Mouse (Mus musculus): Measurements from ENCODE around the gene Pnpt1. TPM values are rescaled to one million over a fixed set of nuclear protein-coding genes. Genes with fewer than 3 reads are reported as not detected.

Gene Pnpt1
- polyA plus RNA-seq, 1 experiment from 2014 or later, result 37.2 TPM

DNA sequence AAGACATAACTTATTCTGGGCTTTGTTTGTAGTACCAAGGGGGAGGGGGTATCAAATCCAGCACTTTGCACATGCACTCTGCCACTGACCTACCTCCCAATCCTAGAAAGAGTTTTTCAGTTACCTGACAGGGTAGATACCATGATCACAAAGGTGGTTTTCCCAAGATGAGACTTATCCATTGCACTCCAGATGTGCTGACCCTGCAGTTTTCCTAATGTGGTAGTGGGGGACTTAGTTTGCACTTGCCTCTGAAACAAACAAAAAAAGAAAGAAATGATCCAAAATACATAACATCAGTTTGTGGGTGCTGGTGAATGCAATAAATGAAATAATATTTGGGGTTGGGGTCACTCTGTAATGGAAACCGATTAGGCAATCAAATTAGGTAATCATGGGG lies 48.8 kb downstream of the Pnpt1 start:
- no peak overlapping the region for H3K4me3 ChIP-seq (replicated peaks)
- ATAC-seq (ENCODE audit: insufficient read depth, low FRiP score, low read depth), result no peak
- no peak overlapping the region for H3K27ac ChIP-seq
- H3K36me3 ChIP-seq, result peaks cover 10% of the 10 kb centered on the region; the same call in 1 of the 2 replicates
- H3K27me3 ChIP-seq (replicated peaks), result no peaks in the 10 kb centered on the region
- 94% methylated on average over 1 of the region's 1 CpGs for WGBS
- no peaks in the 10 kb centered on the region for H3K4me1 ChIP-seq
- no peaks in the 10 kb centered on the region for H3K9me3 ChIP-seq
- H3K4me2 ChIP-seq, result no peak overlapping the region
- H3K9ac ChIP-seq, result no peak overlapping the region

GRCm38 (mm10) chr11:29180657-29181056 lies 50.1 kb downstream of the Pnpt1 start:
- Histone ChIP-seq H3K27me3 (replicated peaks) (no peaks in the 10 kb centered on the region), H3K4me3 (replicated peaks) (no peak overlapping the region), H3K36me3 (peaks cover 12% of the 10 kb centered on the region; the same call in 1 of the 2 replicates), H3K27ac (no peak overlapping the region), H3K4me1 (no peaks in the 10 kb centered on the region), H3K4me2 (no peak overlapping the region), H3K9me3 (no peaks in the 10 kb centered on the region), H3K9ac (no peak overlapping the region)
- no peak for ATAC-seq (ENCODE audit: insufficient read depth, low FRiP score, low read depth)
- 74% methylated on average over 3 of the region's 3 CpGs for WGBS

GRCm38 (mm10) chr11:29181751-29182150 lies 51.2 kb downstream of the Pnpt1 start:
- no peak for ATAC-seq (ENCODE audit: insufficient read depth, low FRiP score, low read depth)
- Histone ChIP-seq H3K9me3 (no peaks in the 10 kb centered on the region), H3K36me3 (peaks cover 15% of the 10 kb centered on the region; the same call in 1 of the 2 replicates), H3K27ac (no peak overlapping the region), H3K4me1 (no peaks in the 10 kb centered on the region), H3K27me3 (replicated peaks) (no peaks in the 10 kb centered on the region), H3K4me2 (no peak overlapping the region), H3K9ac (no peak overlapping the region), H3K4me3 (replicated peaks) (no peak overlapping the region)
- 88% methylated on average over 5 of the region's 5 CpGs for WGBS

- Histone ChIP-seq H3K27ac (no peak overlapping the region), H3K9ac (no peak overlapping the region), H3K27me3 (replicated peaks) (no peaks in the 10 kb centered on the region), H3K4me3 (replicated peaks) (no peak overlapping the region), H3K9me3 (no peaks in the 10 kb centered on the region), H3K36me3 (peaks cover 15% of the 10 kb centered on the region), H3K4me1 (no peaks in the 10 kb centered on the region), H3K4me2 (no peak overlapping the region)
- ATAC-seq (ENCODE audit: insufficient read depth, low FRiP score, low read depth), result no peak
- WGBS, result 89% methylated on average over 2 of the region's 2 CpGs
Measured at GRCm38 (mm10) chr11:29188981-29189380, 58.4 kb downstream of the Pnpt1 start.

DNA sequence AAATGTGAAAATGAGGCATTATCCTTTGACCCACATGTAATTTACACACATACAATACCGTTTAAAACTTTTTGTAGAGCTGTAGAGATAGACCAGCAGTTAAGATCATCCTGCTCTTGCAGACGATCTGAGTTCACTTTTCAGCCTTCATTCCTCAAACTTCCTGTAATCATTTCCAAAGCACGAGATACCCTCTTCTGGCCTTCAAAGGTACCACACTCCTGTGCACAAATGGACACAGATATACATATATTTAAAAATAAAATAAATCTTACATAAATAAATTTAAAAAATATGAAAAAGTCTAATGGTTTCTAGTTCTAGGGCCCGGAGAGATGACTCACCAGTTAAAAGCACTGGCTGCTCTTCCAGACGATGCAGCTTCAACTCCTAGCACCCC lies 73.1 kb downstream of the Pnpt1 start:
- no peaks in the 10 kb centered on the region for H3K27me3 ChIP-seq (replicated peaks)
- no peak overlapping the region for H3K4me2 ChIP-seq
- H3K27ac ChIP-seq, result no peak overlapping the region
- no peaks in the 10 kb centered on the region for H3K4me1 ChIP-seq
- H3K9me3 ChIP-seq, result no peaks in the 10 kb centered on the region
- H3K36me3 ChIP-seq, result 0 out of 2 replicates have a peak, but pooled peaks cover 5% of the 10 kb centered on the region
- H3K4me3 ChIP-seq (replicated peaks), result no peak overlapping the region
- no peak for ATAC-seq (ENCODE audit: insufficient read depth, low FRiP score, low read depth)
- H3K9ac ChIP-seq, result no peak overlapping the region
- 76% methylated on average over 5 of the region's 5 CpGs for WGBS

GRCm38 (mm10) chr11:29209774-29210173 lies 79.2 kb downstream of the Pnpt1 start:
- H3K9ac ChIP-seq, result no peak overlapping the region
- no peak overlapping the region for H3K27ac ChIP-seq
- H3K4me1 ChIP-seq, result no peaks in the 10 kb centered on the region
- H3K27me3 ChIP-seq (replicated peaks), result no peaks in the 10 kb centered on the region
- no peak overlapping the region for H3K4me2 ChIP-seq
- 77% methylated on average over 2 of the region's 2 CpGs for WGBS
- H3K4me3 ChIP-seq (replicated peaks), result no peak overlapping the region
- H3K36me3 ChIP-seq, result peaks cover 12% of the 10 kb centered on the region
- no peaks in the 10 kb centered on the region for H3K9me3 ChIP-seq
- no peak for ATAC-seq (ENCODE audit: insufficient read depth, low FRiP score, low read depth)

Other genes with a start within 250 kb of the Pnpt1 start
- gene Ppp4r3b, start 42.1 kb downstream of the Pnpt1 start, polyA plus RNA-seq (2015; fragmentation: Nextera tagmentation; extraction: Ambion mirVana), result 83.6 and 86.2 TPM in 2 replicates
- gene Cfap36, start 116.7 kb downstream of the Pnpt1 start, polyA plus RNA-seq (2015; fragmentation: Nextera tagmentation; extraction: Ambion mirVana), result 49.8 and 52.0 TPM in 2 replicates
- gene Ccdc88a, start 242.9 kb downstream of the Pnpt1 start, polyA plus RNA-seq (2015; fragmentation: Nextera tagmentation; extraction: Ambion mirVana), result 26.9 and 29.6 TPM in 2 replicates

Measured in stomach, embryonic 15.5 days (tissue).